In the genomic region with DNA sequence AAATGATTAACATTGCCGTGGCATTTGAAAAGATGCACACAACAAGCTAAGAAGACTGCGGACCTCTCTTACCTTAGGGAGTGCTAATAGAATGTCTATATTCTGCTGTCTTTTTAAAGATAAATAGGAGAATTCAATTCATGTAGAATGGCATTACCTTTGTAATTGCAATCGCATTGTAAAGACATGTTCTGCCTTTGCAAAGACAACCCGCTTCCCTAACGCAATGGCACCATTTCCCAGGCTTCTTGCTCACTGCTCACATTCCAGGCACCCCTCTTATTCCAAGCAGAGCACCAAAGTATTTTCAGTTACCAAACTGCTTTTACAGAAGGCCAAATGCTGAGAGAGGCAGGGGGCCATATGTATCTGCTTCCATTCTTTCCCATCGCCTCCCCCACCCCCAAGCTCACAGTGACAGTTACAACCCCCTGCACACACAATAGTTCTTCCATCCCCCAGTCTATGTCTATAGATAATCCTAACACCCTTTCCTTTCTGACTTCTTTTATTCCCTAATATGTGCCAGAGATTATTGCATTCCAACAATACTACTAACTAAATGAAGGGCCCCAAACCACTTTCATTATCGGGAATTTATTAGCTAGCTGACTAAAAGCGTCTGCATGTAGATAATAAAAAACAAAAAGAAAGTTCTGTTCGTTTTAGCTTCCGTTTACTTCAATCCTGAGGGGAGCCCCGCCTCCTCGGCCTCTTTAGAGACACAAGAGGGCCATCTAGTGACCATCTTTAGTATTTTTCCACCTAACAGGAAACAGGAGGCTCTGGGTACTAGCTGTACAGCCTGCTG, we compare ENCODE assay signal across 8 mouse cellular contexts. TPM values are rescaled to one million over a fixed set of nuclear protein-coding genes. Genes with fewer than 3 reads are reported as not detected.
A peak's percentile ranks its signal among the peaks of the same experiment; 100 is the strongest.
DNase-seq lines count a peak whose midpoint lies in the region; ATAC-seq and TF ChIP-seq lines count a peak whose summit lies in the region.

No protein-coding gene starts in this region.

- H3K79me2 ChIP-seq in myocyte (ENCODE audit: control insufficient read depth, insufficient read depth): peaks cover under 1% of the 10 kb centered on the region

- no peak overlapping the region for H3K9ac ChIP-seq in heart, embryonic 15.5 days
- H3K9ac ChIP-seq in liver, embryonic 11.5 days (ENCODE audit: low read depth, low read length): no peak overlapping the region

- ATAC-seq in heart, embryonic 15.5 days (replicated peaks; ENCODE audit: insufficient number of reproducible peaks, insufficient read depth, low FRiP score, low read depth): no peak
- no peak for ATAC-seq in liver, embryonic 11.5 days (replicated peaks; ENCODE audit: low FRiP score)

- no peak overlapping the region for H3K27ac ChIP-seq in embryonic facial prominence, embryonic 10.5 days (replicated peaks)
- H3K27ac ChIP-seq in heart, embryonic 15.5 days: no peak overlapping the region
- no peak overlapping the region for H3K27ac ChIP-seq in liver, embryonic 11.5 days (ENCODE audit: low read depth, low read length)

- H3ac ChIP-seq in myocyte (ENCODE audit: control insufficient read depth, insufficient read length): no peak overlapping the region

- DNase-seq in 3T3-L1 (ENCODE audit: low read depth, low spot score): peak; percentile 87
- peak; percentile 61 for DNase-seq in R1 (ENCODE audit: low read depth, low spot score)
- DNase-seq in embryonic facial prominence, embryonic 10.5 days (ENCODE audit: low spot score): peak; percentile 57
- DNase-seq in kidney, postnatal 10 days: peak; percentile 64
- DNase-seq in liver, embryonic 11.5 days (ENCODE audit: low spot score): no peak
- peak; percentile 26 for DNase-seq in yolk sac, embryonic 10.5 days (ENCODE audit: low spot score)

- H3K36me3 ChIP-seq in embryonic facial prominence, embryonic 10.5 days (replicated peaks): no peaks in the 10 kb centered on the region
- no peaks in the 10 kb centered on the region for H3K36me3 ChIP-seq in heart, embryonic 15.5 days
- H3K36me3 ChIP-seq in liver, embryonic 11.5 days (ENCODE audit: control insufficient read depth, insufficient read depth, low read length): no peaks in the 10 kb centered on the region
- no peaks in the 10 kb centered on the region for H3K36me3 ChIP-seq in myocyte (ENCODE audit: control insufficient read depth, insufficient read depth)

- peaks cover 69% of the 10 kb centered on the region for H3K27me3 ChIP-seq in embryonic facial prominence, embryonic 10.5 days (replicated peaks; ENCODE audit: low read depth, poor library complexity, severe bottlenecking)
- peaks cover 18% of the 10 kb centered on the region for H3K27me3 ChIP-seq in heart, embryonic 15.5 days
- peaks cover 48% of the 10 kb centered on the region for H3K27me3 ChIP-seq in liver, embryonic 11.5 days (replicated peaks; ENCODE audit: control insufficient read depth, insufficient read depth, low read length)
- no peaks in the 10 kb centered on the region for H3K27me3 ChIP-seq in myocyte (ENCODE audit: control insufficient read depth, insufficient read depth, insufficient read length)

- peak overlapping the region; percentile 64 for H3K4me3 ChIP-seq in embryonic facial prominence, embryonic 10.5 days
- peak overlapping the region; percentile 39 for H3K4me3 ChIP-seq in heart, embryonic 15.5 days
- H3K4me3 ChIP-seq in liver, embryonic 11.5 days (ENCODE audit: low read depth, low read length): peak overlapping the region; percentile 21
- H3K4me3 ChIP-seq in myocyte: peak overlapping the region; percentile 65

- H3K4me2 ChIP-seq in heart, embryonic 15.5 days: peak overlapping the region; percentile 91
- H3K4me2 ChIP-seq in liver, embryonic 11.5 days: peak overlapping the region; percentile 47
- H3K4me2 ChIP-seq in myocyte (ENCODE audit: low read depth): peak overlapping the region; percentile 75

- H3K4me1 ChIP-seq in embryonic facial prominence, embryonic 10.5 days: 0 out of 2 replicates have a peak, but pooled peaks cover 3% of the 10 kb centered on the region
- no peaks in the 10 kb centered on the region; the same call in 1 of the 2 replicates for H3K4me1 ChIP-seq in heart, embryonic 15.5 days (replicated peaks)
- H3K4me1 ChIP-seq in liver, embryonic 11.5 days (replicated peaks; ENCODE audit: control insufficient read depth, insufficient read depth, low read length): no peaks in the 10 kb centered on the region

- 13% methylated on average over 12 of the region's 12 CpGs for WGBS in embryonic facial prominence, embryonic 10.5 days
- whole genome bisulfite sequencing in heart, embryonic 15.5 days: 8% methylated on average over 12 of the region's 12 CpGs
- 12% methylated on average over 12 of the region's 12 CpGs for WGBS in liver, embryonic 11.5 days

- no peaks in the 10 kb centered on the region for H3K9me3 ChIP-seq in embryonic facial prominence, embryonic 10.5 days
- no peaks in the 10 kb centered on the region for H3K9me3 ChIP-seq in heart, embryonic 15.5 days (replicated peaks)
- H3K9me3 ChIP-seq in liver, embryonic 11.5 days (ENCODE audit: control insufficient read depth, low read length): no peaks in the 10 kb centered on the region

- TF ChIP-seq POLR2A in myocyte (IDR thresholded peaks at IDR 0.05; ENCODE audit: insufficient read length, low read depth): no peak

TF ChIP-seq in myocyte, 11 proteins besides CTCF, POLR2A, EP300 and RAD21:
- TF ChIP-seq TCF12 (IDR thresholded peaks at IDR 0.05; ENCODE audit: insufficient read depth, poor library complexity, severe bottlenecking): no peak
- no peak for TF ChIP-seq USF1 (IDR thresholded peaks at IDR 0.05; ENCODE audit: low read depth)
- no peak for TF ChIP-seq CEBPB (IDR thresholded peaks at IDR 0.05; ENCODE audit: insufficient read depth, poor library complexity, severe bottlenecking)

RNA-seq across cellular contexts. Expression of a gene that starts 3.0 kb away (rescaled TPM):
- 3.4 and 5.1 TPM in 2 replicates for polyA plus RNA-seq in embryonic facial prominence, embryonic 10.5 days (2016; fragmentation: Nextera tagmentation; extraction: Ambion mirVana)
- polyA plus RNA-seq in heart, embryonic 15.5 days (2015; fragmentation: Nextera tagmentation; extraction: Ambion mirVana): 0.58 and 1.0 TPM in 2 replicates
- polyA plus RNA-seq in liver, embryonic 11.5 days (2014; fragmentation: Nextera tagmentation; extraction: Ambion mirVana): 0.27 and 0.51 TPM in 2 replicates
- 9.7 TPM for polyA plus RNA-seq in myocyte (2012; fragmentation: generic; extraction: Trizol)
